Mouse (Mus musculus) mature B cell (primary cell): Measurements from ENCODE around the gene Ppp2r5d.

Experiments used
- in situ Hi-C: fragments of 300-500 bp; cut with MboI; formaldehyde crosslinking; loops from 2 replicates; pipeline ENCODE4 v1.14.3; 2019

Ppp2r5d gene

DNA sequence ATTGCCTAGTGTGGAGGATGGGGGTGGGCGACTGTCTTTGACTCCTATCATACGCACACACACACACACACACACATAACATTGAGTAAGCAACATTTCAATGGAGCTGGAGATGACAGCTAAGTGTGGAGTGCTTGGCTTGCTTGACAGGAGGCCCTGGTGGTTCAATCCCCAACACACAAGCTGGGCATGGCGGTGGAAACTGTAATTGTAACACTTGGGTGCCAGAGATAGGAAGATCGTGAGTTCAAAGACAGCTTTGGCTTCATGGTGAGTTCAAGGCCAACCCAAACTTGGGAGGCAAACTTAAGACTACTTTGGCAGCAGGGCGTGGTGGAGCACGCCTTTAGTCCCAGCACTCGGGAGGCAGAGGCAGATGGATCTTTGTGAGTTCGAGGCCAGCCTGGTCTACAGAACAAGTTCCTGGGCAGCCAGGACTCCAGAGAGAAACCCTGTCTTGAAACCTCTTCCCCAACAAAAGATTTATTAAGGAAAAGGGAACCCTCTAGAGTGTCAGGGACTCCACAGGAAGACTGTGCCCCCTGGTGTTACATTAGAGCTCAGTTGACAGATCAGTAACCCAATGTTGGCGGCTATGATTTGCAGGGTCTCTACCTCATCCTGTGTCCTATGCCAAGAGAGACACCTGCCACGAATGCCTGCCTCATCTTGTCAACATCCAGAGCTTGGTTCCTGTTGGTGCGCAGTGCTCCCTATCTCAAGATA lies 10.0 kb upstream of the Ppp2r5d start:
- in situ Hi-C loops, result no loop called here

DNA sequence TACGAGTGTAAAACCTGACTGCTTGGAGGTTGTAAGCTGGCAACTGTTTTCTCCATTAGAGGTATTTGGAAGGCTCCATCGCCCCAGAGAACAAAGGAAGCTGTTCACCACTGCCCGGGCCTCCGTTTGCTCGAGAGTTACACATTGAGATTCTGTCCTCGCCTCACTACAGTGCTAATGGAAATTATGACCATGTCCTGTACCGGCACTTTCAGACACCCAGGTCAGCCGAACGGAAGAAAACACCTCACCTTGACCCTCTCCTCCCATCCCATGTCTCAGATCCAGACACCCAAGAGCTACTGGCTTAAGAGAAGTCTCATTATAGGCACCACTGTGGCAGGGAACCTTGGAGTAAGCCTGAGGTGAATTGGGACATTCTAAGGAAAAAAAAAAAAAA lies 8.9 kb upstream of the Ppp2r5d start:
- in situ Hi-C loops, result no loop called here

DNA sequence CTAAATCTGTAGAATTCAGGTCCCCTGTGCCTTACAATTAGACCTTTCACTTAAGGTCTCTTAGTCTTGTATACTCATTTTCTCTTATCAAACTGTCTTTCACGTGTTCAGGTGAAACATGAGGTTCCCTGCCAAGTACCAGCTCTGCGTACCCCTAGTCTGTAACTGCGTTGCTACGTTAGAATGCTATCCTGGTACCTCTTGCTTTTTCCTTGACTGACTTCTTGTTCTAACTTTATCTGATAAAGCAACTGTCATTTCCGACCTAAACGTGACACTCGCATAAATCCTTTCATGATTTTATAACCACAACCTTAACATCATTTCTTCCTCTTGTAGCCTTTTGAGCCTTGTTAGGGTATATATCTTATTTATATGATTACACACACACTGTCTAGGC lies 7.5 kb upstream of the Ppp2r5d start:
- in situ Hi-C loops, result no loop called here

DNA sequence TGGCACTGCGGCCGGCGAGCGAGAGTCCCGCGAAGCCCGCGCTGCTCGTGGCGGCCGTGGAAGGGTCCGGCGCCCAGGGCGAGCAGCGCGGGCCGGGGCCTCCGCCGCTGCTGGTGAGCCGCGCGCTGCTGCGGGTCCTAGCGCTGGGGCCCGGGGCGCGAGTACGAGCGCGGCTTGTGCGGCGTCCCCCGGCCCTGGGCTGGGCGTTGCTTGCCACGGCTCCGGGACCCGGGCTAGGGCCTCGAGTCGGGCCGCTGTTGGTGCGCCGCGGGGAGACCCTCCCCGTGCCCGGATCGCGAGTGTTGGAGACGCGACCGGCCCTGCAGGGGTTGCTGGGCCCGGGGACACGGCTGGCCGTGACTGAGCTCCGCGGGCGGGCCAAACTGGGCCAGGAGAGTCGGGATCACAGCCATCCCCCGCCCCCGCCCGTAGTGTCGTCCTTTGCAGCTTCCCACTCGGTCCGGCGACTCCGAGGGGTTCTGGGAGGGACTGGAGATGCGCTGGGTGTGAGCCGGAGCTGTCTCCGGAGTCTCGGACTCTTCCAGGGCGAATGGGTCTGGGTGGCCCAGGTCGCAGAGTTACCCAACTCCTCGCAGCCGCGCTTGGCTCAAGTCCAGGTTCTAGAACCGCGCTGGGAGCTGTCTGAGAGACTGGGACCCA lies 6.8 kb upstream of the Ppp2r5d start:
- in situ Hi-C loops, result no loop called here

DNA sequence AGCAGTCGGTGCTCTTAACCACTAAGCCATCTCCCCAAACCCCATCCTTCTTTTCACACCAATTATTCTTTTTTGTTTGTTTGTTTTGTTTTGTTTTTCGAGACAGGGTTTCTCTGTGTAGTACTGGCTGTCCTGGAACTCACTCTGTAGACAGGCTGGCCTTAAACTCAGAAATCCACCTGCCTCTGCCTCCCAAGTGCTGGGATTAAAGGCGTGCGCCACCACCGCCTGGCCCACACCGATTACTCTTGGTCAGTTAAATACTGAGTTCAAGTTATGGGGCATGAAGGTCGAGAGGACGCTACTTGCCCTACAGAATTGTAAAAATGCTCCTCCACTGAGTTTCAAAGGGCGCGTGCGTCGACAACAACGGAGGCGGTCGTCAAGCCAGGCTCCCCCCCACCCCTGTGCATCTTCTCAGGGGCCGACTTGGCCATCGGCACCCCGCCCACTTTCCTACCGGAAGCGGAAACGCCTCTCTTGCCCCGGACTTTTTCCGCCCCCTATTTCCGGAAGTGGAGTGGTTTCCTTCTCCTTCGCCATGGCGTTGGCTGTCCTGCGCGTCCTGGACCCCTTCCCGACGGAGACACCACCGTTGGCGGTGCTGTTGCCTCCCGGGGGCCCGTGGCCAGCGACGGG lies 6.2 kb upstream of the Ppp2r5d start, which contains the start of gene Pex6:
Gene Pex6 (plus strand): TSS at position 505 of the 639 bp plus-strand sequence.
- in situ Hi-C loops, result no loop called here

DNA sequence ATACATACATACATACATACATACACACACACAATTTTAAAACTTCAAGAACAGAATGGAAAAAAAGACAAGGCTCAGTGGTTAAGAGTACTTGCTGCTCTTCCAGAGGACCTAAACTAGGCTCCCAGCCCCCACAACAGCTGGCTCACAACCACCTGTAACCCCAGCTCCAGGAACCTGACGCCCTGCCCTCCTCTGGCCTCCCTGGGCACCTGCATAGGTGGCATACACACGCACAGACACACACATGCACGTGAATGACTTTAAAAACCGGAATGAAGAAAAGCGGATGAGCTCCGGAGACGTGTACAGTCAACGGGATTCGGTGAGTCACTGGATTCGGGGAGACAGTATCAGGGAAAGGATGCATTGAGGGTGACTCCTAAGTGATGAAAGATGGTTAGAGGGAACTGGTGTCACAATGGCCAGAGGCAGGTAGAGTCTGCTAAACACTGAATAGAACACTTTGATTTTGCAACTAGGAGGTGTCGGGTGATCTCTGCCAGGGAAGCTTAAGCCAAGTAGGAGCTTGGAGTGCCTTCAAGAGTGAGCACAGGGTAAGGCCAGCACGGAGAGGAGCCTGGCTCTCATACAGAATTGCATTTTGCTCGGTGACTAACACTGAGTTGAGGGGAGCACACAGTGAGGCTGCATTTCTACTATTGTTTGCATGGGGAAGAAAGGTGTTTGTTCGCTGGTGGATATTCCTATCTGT lies 1.6 kb upstream of the Ppp2r5d start:
- in situ Hi-C loops, result no loop called here

DNA sequence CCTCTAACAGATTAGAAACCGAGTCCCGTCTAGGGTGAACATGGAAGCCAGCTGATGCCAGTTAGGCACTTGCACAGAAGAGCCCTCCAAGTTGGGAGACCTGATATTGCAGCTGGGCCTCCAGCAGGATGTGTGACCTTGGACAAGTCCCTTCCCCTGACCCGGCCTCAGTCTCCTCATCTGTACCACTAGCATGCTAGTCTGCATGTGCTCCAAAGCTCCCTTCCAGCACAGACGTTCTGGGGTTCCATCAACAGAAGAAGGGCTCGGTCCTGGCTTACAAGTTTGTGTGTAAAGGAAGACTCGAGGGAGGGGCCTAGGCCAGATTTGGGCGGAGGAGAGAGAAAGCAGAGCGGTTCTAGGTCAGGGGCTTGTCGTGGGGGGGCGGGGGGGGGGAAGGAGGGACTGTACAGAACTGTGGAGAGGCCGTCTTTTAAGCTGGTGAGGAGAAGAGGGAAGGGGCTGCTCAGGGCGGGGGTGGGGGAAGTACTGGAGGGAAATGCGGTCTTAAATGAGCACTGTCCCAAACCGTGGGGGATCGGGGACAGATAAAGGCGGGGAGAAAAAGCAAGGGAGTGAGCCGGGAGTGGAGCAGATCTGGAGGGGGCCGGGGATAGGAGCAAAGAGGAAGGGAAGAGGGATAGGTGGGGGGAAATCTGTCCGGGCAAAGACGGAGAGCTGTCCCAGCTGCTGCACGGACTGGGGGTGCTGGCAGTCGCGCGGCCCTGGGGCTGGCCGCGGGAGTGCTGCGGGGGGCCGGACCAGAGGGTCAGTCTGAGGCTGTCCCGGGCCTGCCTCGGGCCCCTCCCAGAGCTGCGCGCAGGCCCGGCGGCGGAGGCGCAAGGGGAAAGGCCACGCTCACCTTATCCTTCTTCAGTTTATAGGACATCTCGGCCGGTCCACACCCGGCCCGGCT lies 682 bp downstream of the Ppp2r5d start:
- in situ Hi-C loops, result no loop called here

DNA sequence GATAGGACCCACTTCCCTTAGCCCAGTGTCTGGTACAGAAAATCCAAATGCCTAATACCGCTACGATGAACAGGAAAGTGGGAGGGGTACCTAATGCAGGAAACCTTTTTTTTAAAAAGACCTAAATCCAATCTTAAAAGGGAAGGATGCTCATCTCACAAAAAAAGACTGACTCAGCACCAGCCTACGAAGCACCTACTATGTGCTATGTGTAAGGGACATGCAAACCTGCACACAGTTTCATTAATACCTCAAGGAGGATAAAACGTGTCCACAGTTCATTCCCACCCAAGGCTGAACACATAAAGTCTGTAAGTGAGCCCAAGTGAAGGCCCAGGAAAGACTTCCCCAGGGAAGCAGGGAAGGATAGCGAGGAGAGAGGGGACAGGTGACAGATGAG lies 2.4 kb downstream of the Ppp2r5d start:
- in situ Hi-C loops, result no loop called here

DNA sequence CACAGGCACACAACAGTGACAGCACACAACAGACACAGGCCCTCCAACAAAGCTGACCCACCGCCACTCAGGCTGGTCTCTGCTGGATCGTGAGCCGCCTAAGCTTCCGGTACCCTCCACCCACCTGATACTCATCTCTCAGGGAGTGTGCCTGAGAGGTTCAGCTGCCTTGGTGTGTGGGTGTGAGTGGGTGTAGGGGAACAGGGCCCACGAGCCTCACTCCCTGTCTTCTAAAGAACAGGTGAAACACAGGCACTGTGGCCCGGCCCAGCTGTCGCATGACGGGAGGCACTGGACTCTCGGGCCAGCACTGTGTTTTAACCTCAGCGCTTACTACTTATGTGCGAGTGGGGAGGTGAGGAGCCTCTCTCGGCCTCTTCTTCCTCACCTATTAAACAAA lies 2.8 kb downstream of the Ppp2r5d start:
- in situ Hi-C loops, result no loop called here

DNA sequence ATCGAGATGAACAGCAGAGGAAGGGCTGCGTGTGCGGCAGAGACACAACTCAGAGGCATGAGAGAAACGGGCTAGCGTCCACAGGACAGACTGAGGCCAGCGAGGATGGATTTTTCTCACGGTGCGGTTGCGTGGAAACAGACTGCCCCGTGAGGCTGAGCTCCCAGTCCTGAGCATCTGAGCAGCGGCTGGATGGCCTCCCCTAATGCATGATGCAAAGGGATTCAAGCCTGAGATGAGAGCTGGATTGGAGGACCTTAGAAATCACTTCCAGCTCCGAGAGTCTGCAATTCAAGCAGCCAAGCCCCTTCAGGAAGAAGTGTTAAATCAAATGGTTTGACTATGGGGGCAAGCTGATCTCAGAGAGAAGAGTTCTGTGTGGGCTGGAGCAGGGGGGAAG lies 3.4 kb downstream of the Ppp2r5d start:
- in situ Hi-C loops, result no loop called here

DNA sequence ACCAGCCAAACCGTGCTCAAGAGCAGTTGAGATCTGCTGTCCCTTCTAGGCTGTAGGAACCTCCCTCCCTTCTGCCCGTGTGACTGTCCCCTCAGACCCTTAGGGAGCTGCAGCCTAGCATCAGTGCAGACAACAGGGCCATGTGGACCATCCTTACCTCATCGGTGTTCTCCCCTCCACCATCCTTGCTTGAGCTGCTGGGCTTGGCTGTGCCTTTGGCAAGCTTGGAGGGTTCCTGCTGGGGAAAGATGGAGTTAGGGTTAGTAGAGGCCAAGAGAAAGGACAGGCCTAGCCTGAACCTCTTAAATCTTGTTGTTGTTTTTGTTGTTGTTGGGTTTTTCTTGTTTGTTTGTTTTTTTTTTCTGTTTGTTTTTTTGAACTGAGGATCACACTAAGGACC lies 5.0 kb downstream of the Ppp2r5d start:
- in situ Hi-C loops, result no loop called here

DNA sequence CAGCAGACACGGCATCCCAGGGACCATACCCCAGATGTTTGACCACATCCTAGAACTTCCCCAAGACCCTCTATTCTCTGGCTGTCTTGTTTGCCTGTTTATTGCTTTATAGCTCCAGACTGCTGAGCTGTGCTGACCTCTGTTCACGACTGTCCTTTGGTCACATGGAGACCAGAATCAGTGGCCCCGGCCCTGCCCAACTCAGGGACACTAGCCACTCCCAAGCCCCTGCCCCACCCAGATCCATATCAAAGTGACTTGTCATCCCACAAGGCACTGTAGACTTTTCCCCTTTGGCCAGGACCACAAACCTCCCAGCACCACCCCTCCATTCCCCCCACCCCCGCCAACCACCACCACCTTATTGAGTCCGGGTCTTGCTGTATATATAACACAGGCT lies 5.7 kb downstream of the Ppp2r5d start:
- in situ Hi-C loops, result no loop called here

DNA sequence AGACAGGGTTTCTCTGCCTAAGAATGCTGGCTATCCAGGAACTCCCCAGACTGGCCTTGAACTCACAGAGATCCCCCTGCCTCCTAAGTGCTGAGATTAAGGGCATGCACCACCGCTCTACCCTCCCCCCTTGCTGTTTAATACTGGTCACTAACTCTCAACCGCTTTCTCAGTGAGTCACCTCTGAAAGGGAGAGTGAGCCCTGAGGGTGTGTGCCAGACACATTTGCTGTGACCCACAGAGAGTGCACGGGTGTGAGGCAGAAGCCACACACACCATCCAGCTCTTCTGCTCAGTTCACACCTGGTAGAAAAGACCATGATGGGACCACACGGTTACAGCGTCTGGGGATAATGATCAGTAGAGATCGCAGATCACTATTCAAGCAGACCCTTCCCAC lies 6.4 kb downstream of the Ppp2r5d start:
- in situ Hi-C loops, result no loop called here

DNA sequence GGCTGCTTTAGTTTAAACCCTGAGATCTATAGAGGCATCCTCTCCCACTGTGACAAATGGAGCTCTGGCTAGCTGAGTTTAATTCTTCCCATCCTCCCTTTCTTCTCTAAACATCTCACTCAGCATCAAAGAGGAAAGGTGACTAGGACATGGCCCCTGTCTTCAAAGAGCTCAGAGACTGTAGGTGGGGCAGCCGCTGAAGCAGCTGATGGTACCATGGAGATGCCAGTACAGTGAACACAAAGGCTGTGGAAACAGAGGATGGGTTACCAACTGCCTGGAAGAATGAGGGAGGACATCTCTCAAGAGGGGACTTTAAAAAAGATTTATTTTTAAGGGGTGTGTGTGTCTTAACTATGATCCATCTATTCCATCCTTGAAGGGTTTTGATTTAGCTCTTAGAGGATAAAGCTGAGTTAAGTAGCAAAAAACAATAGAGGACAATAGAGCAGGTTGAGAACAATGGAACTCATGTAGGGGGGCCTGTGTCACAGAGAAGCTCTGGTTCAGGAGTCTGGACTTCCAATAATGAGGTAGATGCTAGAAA lies 10.3 kb downstream of the Ppp2r5d start:
- in situ Hi-C loops, result no loop called here

DNA sequence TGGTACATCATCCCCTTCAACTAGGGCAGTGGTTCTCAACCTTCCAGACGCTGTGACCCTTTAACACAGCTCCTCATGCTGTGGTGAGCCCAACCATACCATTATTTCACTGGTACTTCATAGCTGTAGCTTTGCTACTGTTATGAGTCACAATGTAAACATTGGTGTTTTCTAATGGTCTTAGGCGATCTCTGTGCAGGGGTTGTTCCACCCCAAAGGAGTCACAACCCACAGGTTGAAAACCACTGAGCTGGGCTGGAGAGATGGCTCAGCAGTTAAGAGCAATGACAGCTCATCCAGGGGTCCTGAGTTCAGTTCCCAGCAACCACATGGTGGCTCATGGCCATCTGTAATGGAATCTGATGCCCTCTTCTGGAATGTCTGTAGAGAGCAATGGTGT lies 13.5 kb downstream of the Ppp2r5d start:
- in situ Hi-C loops, result no loop called here

DNA sequence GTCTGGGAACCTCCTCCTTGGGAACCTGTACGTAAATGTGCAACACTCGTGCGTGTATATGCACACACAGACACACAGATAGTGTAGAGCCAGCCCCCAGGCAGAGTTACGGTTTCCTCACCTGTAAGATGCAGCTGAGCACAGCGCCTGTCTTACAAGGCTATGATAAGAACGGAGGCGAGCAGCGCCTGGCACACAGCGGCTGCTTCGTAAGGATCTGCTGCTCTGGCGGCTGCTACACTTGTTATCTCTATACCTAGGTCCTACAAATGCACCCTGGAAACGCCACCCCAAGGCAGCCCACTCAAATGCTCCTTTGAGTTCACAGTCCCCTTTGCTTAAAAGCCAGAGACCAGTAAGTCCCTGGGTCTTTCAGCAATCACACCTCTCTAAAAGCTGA lies 14.2 kb downstream of the Ppp2r5d start:
- in situ Hi-C loops, result no loop called here

DNA sequence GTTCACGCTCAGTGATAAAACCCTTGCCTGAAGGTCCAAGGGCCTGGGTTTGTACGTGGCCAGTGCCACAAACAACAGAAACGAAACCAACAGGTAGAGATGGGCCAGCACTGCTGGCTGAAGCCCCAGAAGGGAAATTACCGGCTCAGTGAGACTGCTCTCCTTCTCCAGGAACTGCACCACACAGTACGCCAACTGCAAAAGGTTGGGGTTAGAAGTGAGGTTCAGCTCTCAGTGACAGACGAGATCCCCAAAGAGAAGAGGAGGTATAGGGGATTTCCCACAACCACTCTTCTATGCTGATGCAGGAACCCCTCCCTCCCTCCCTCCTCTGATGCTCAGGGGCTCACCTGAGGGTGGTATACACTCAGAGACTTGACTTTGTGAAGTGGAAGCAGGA lies 19.0 kb downstream of the Ppp2r5d start:
- in situ Hi-C loops, result no loop called here

DNA sequence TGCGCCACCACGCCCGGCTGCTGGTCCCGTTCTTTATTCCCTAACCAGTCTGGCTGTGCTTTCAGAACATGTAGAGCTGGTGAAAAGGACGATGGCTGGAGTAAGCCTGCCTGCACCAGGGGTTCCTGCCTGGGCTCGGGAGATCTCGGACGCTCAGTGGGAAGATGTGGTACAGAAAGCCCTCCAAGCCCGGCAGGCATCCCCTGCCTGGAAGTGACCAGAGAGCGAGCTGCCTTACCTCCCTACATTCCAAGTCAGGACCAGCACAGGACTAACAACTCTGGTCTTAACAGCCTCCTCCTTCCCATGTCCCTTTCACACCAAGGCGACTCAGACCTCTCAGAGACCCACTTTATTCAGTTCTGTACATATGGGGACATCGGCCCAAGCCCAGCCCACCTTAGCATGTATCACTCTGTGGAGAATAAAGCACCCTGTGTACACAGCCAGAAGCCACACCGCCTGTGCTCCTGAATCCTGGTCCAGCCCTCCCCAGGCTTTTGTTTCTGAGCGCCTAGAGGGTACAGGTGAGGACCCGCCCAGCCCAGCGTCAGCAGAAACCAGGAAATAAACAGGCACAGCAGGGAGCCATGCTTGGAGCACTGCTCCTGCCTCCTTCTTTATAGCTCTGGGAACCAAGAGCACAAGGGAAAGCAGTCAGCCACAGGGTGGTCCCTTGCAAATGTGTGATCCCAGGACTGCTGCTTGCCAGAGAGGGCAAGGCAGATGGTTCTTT lies 22.1 kb downstream of the Ppp2r5d start:
- in situ Hi-C loops, result no loop called here

DNA sequence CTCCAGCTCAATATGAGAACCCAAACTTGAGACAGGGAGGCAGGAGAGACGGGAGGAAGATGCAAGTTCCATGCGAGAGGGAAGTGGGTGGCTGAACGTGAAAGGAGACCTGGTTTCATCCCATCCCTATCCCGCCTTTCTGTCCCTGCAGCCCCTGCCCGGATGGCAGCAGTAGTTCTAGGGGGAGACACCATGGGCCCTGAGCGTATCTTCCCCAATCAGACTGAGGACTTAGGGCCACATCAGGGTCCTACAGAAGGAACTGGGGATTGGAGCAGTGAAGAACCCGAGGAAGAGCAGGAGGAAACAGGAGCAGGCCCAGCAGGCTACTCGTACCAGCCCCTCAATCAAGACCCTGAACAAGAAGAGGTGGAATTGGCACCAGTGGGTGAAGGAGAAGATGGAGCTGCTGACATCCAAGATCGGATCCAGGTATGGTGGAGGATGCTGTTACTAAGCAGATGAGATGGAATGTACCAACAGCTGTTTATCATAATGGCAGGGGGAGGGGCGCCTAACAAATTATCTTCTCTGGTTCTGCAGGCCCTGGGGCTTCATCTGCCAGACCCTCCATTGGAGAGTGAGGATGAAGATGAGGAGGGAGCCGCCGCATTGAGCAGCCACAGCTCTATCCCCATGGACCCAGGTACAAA lies 23.3 kb downstream of the Ppp2r5d start:
- in situ Hi-C loops, result no loop called here

DNA sequence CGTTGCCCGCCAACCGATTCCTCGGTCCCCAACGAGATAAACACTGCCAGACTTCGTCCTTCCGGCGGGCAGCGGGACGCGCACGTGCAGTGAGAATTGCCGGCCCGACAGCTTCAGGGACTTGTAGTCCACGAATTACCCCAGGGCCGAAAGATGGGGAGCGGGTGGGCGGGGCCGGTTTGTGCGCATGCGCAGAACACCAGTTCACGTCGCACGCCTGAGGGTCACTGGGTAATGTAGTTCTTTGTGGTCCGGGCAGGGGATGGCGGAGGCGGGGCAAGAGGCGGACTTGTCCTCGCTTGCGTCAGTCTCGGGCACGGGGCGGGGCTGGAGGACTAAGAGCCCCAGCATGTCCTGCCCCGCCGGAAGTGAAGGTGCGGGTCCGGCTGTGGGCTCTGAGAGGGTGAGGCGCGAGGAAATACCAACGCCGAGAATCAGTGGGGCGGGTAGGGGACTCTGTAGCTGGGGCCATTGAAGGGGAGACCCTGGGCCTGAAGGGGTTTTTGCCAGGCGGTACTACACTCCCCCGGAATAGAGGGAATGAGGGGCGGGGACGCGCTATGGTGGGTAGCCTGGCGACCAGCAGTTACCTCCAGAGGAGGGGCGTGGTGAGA lies 24.0 kb downstream of the Ppp2r5d start, which contains the start of gene Klhdc3:
Gene Klhdc3 (minus strand): TSS at position 155 of the 614 bp plus-strand sequence.
- in situ Hi-C loops, result no loop called here
